Mouse (Mus musculus): Measurements from ENCODE around the gene Rps3.

Gene Rps3

GRCm38 (mm10) chr7:99476558-99477114 lies 6.9 kb downstream of the Rps3 start:
- ATAC-seq (ENCODE audit: low TSS enrichment): no peak

- ATAC-seq (ENCODE audit: low TSS enrichment): no peak
Measured at GRCm38 (mm10) chr7:99475562-99475911, 8.0 kb downstream of the Rps3 start.

GRCm38 (mm10) chr7:99474836-99475561 lies 8.5 kb downstream of the Rps3 start:
- ATAC-seq (ENCODE audit: low TSS enrichment): peak; percentile 33

GRCm38 (mm10) chr7:99473638-99474407 lies 9.7 kb downstream of the Rps3 start:
- no peak for ATAC-seq (ENCODE audit: low TSS enrichment)

- no peak for ATAC-seq (ENCODE audit: low TSS enrichment)
Measured at GRCm38 (mm10) chr7:99471578-99471977, 12.0 kb downstream of the Rps3 start.

GRCm38 (mm10) chr7:99469680-99470405 lies 13.7 kb downstream of the Rps3 start:
- ATAC-seq (ENCODE audit: low TSS enrichment): no peak

- peak; percentile 69 for ATAC-seq (ENCODE audit: low TSS enrichment)
Measured at GRCm38 (mm10) chr7:99468283-99469132, 15.0 kb downstream of the Rps3 start.

GRCm38 (mm10) chr7:99467916-99468282 lies 15.6 kb downstream of the Rps3 start:
- ATAC-seq (ENCODE audit: low TSS enrichment): no peak

GRCm38 (mm10) chr7:99465811-99466210 lies 17.7 kb downstream of the Rps3 start, which contains the start of gene Klhl35:
TSS of gene Klhl35 (plus strand) at chr7:99466004.
- ATAC-seq (ENCODE audit: low TSS enrichment): peak; percentile 32; the same call in 1 of the 2 replicates

GRCm38 (mm10) chr7:99463120-99463519 lies 20.4 kb downstream of the Rps3 start:
- ATAC-seq (ENCODE audit: low TSS enrichment): no peak

GRCm38 (mm10) chr7:99459888-99460652 lies 23.5 kb downstream of the Rps3 start:
- peak; percentile 80 for ATAC-seq (ENCODE audit: low TSS enrichment)

- peak; percentile 21 for ATAC-seq (ENCODE audit: low TSS enrichment)
Measured at GRCm38 (mm10) chr7:99458849-99459248, 24.7 kb downstream of the Rps3 start.

GRCm38 (mm10) chr7:99454044-99454443 lies 29.5 kb downstream of the Rps3 start:
- ATAC-seq (ENCODE audit: low TSS enrichment): no peak

GRCm38 (mm10) chr7:99452859-99453258 lies 30.7 kb downstream of the Rps3 start:
- no peak for ATAC-seq (ENCODE audit: low TSS enrichment)

GRCm38 (mm10) chr7:99450703-99451102 lies 32.8 kb downstream of the Rps3 start:
- ATAC-seq (ENCODE audit: low TSS enrichment): peak; percentile 65

- no peak for ATAC-seq (ENCODE audit: low TSS enrichment)
Measured at GRCm38 (mm10) chr7:99449751-99450150, 33.8 kb downstream of the Rps3 start.

- no peak for ATAC-seq (ENCODE audit: low TSS enrichment)
Measured at GRCm38 (mm10) chr7:99449063-99449462, 34.5 kb downstream of the Rps3 start.

- ATAC-seq (ENCODE audit: low TSS enrichment): no peak
Measured at GRCm38 (mm10) chr7:99448619-99449018, 34.9 kb downstream of the Rps3 start.

- ATAC-seq (ENCODE audit: low TSS enrichment): no peak
Measured at GRCm38 (mm10) chr7:99447323-99447722, 36.2 kb downstream of the Rps3 start.

GRCm38 (mm10) chr7:99445833-99446232 lies 37.7 kb downstream of the Rps3 start:
- ATAC-seq (ENCODE audit: low TSS enrichment): no peak
